Mouse (Mus musculus) liver, embryonic 14.5 days (tissue): ENCODE measurements around the gene Mtx3. TPM values are rescaled to one million over a fixed set of nuclear protein-coding genes. Genes with fewer than 3 reads are reported as not detected.

Source experiments
- ATAC-seq: fragments of 200-750 bp; cut with Nextera tagmentation; 2 replicates; pipeline ENCODE4 v1.8.0; 2017; ENCODE audit warnings: moderate number of reproducible peaks, mild to moderate bottlenecking, moderate library complexity; ENCODE audit not compliant: insufficient read depth
- DNase-seq, 3 experiments: peaks; one replicate each; pipeline ENCODE4 v3.0.0-alpha.2; 2012 to 2013; ENCODE audit warnings: low read depth in 3 of 3, low spot score in 3 of 3
- H3K27ac ChIP-seq: fragments of 300-500 bp; sonication (generic); 2 replicates; pipeline ENCODE4 v1.5.1; 2014; ENCODE audit warnings: moderate library complexity, mild to moderate bottlenecking, control low read depth, inconsistent platforms
- H3K27me3 ChIP-seq: fragments of 300-500 bp; sonication (generic); 2 replicates; pipeline ENCODE4 v1.6.1; 2014; ENCODE audit warnings: mild to moderate bottlenecking, low read length, moderate library complexity; ENCODE audit not compliant: control insufficient read depth, insufficient read depth
- H3K36me3 ChIP-seq: fragments of 300-500 bp; sonication (generic); replicated peaks from 2 replicates; pipeline ENCODE4 v1.6.1; 2014; ENCODE audit warnings: low read depth; ENCODE audit not compliant: control insufficient read depth, insufficient read depth
- H3K4me1 ChIP-seq, 2 experiments: fragments of 200-500 bp in 1 of 2; fragments of 300-500 bp in 1 of 2; sonication (generic) in 1 of 2; replicated peaks; 2 replicates each; pipeline ENCODE4 v1.6.1; 2012 to 2014; ENCODE audit warnings: antibody characterized with exemption in 1 of 2, inconsistent platforms in 1 of 2, low read length in 1 of 2; ENCODE audit not compliant: control insufficient read depth in 2 of 2, insufficient read depth in 2 of 2
- H3K4me2 ChIP-seq: fragments of 300-500 bp; sonication (generic); 2 replicates; pipeline ENCODE4 v1.6.1; 2014; ENCODE audit warnings: low read depth, mild to moderate bottlenecking, control low read depth, moderate library complexity
- H3K4me3 ChIP-seq, 2 experiments: fragments of 200-500 bp in 1 of 2; fragments of 300-500 bp in 1 of 2; sonication (generic) in 1 of 2; 2 replicates each; pipeline ENCODE4 v1.5.1; 2012 to 2014; ENCODE audit warnings: low read depth in 2 of 2, low read length in 2 of 2, mild to moderate bottlenecking in 2 of 2, control low read depth in 1 of 2, inconsistent platforms in 1 of 2, moderate library complexity in 1 of 2; ENCODE audit not compliant: insufficient read depth in 1 of 2
- H3K9ac ChIP-seq: fragments of 300-500 bp; sonication (generic); replicated peaks from 2 replicates; pipeline ENCODE4 v1.6.1; 2014; ENCODE audit warnings: mild to moderate bottlenecking, control low read depth, moderate library complexity
- H3K9me3 ChIP-seq: fragments of 300-500 bp; sonication (generic); 2 replicates; pipeline ENCODE4 v1.6.1; 2016; ENCODE audit warnings: low read length, mixed read lengths; ENCODE audit not compliant: control insufficient read depth
- CTCF ChIP-seq: IDR thresholded peaks from 2 replicates; pipeline ENCODE4 v1.5.1; 2016; ENCODE audit warnings: antibody characterized with exemption, low read depth, control low read depth
- EP300 ChIP-seq: IDR thresholded peaks from 2 replicates; pipeline ENCODE4 v1.6.1; 2016; ENCODE audit warnings: antibody characterized with exemption, low read depth
- WGBS: fragments of 180-500 bp; shearing (Covaris S2); extraction: QIAGEN DNeasy Blood & Tissue Kit; methylation state at CpG from one replicate; pipeline ENCODE4 v1.1.7; 2014; ENCODE audit not compliant: insufficient replicate concordance; 5-methylcytosine and 5-hydroxymethylcytosine counted together
- polyA plus RNA-seq, 2 experiments: library from polyadenylated mRNA; depleted of rRNA in 1 of 2; stranded (reverse) in 1 of 2; unstranded in 1 of 2; fragments of >200 nt; fragmentation: Nextera tagmentation in 1 of 2; extraction: Ambion mirVana in 1 of 2; gene quantifications; 2 replicates each; pipeline versions ENCODE4 v1.2.1 to v1.2.3; 2012 to 2014

Mtx3 gene
- polyA plus RNA-seq, 2 experiments: 0.76 to 3.4 TPM

DNA sequence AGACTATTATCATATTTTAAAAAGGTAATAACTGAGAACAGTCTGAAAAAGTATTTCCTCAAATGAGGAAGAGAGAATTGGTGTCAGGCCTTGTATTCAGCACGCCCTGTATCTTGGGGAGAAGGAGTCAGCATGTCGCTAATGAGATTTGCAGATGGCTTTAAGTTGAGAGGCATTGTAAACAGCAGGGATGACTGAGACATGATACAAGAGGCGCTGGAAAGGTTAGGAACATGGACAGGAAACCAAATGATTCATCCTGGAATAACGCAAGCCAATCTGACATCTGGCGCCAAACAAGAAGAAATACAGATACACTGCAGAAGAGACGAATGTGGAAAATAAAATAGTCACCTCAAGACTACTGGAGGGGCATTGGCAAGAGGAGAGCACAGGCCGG, 20.8 kb downstream of the Mtx3 start:
- Histone ChIP-seq H3K27me3 (no peaks in the 10 kb centered on the region), H3K4me2 (no peak overlapping the region), H3K27ac (no peak overlapping the region), H3K9ac (no peak overlapping the region), H3K36me3 (no peaks in the 10 kb centered on the region), H3K9me3 (no peaks in the 10 kb centered on the region), H3K4me1 (no peaks in the 10 kb centered on the region), H3K4me3 (no peak overlapping the region)
- no peak for DNase-seq
- 64% methylated on average over 7 of the region's 7 CpGs for WGBS
- TF ChIP-seq CTCF (no peak), EP300 (no peak)
- ATAC-seq: no peak

DNA sequence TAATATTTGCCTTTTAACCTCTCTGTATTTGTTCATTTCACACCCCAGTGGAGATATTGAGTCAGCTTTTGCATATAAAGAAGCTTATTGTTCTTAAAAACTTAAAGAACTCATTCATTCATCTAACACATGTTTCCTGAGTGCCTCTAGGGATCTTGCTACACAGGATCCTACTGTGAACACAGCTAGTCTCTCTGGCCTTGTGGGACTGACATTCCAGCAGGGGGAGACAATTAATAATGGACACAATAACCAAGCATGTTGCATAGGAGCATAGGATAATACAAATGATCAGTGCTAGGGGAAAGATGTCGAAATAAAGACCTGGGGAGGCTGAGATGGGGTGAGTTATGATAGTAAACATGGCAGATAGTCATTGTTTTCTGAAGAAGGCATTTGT, 22.1 kb downstream of the Mtx3 start:
- no peak for ATAC-seq
- no peak for DNase-seq
- Histone ChIP-seq H3K4me3 (no peak overlapping the region), H3K4me1 (no peaks in the 10 kb centered on the region), H3K27me3 (no peaks in the 10 kb centered on the region), H3K4me2 (no peak overlapping the region), H3K36me3 (no peaks in the 10 kb centered on the region), H3K9me3 (no peaks in the 10 kb centered on the region), H3K27ac (no peak overlapping the region), H3K9ac (no peak overlapping the region)
- 43% methylated on average over 1 of the region's 1 CpGs for WGBS
- TF ChIP-seq EP300: no peak
- peak; percentile 29; the same call in 1 of the 2 replicates for TF ChIP-seq CTCF

DNA sequence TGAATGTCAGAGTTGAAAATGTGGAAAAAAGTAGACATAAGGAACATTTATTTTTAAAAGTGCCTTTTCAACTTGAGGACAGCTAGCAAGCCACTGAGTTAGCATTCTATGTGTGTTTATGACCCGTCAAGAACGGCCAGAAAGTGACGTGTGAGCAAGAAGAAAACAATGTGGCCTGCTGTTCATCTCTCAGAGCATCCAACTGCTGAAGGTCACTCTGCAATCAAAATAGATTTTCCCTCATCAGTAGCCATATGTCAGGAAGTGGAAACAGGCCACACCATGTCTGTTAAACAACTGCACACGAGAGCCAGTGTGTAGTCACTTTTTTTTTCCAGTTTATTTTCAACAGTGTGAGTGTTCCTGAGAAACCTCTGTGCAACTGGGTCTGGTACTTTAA, 35.0 kb downstream of the Mtx3 start:
- H3K27me3 ChIP-seq: no peaks in the 10 kb centered on the region
- no peaks in the 10 kb centered on the region for H3K36me3 ChIP-seq
- H3K4me2 ChIP-seq: no peak overlapping the region
- DNase-seq (no peak), ATAC-seq (no peak)
- H3K9me3 ChIP-seq: no peaks in the 10 kb centered on the region
- no peak overlapping the region for H3K9ac ChIP-seq
- no peak overlapping the region for H3K4me3 ChIP-seq
- no peak for TF ChIP-seq CTCF
- TF ChIP-seq EP300: no peak
- WGBS: 68% methylated on average over 4 of the region's 4 CpGs
- no peaks in the 10 kb centered on the region for H3K4me1 ChIP-seq
- no peak overlapping the region for H3K27ac ChIP-seq

DNA sequence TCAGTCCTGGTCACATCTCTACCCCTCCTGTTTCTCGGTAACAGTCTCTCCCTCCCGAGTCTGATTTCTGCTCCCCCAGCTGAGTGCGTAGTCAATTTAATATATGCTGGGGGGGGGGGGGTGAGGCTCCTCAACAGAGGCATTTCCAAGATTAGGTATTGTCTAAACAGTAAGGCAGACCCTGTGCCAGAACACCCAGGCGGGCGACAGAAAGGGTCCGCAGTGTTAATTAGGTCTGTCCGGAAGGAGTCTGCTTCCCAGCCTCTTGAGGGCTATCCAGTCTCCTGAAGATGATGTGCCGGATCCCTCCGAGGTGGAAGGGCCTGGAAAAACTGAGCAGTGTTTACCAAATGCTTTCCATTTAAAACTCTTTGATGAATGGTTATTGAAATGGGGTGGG, 35.4 kb downstream of the Mtx3 start:
- no peak for ATAC-seq
- Histone ChIP-seq H3K27ac (no peak overlapping the region), H3K4me1 (no peaks in the 10 kb centered on the region), H3K27me3 (no peaks in the 10 kb centered on the region), H3K9me3 (no peaks in the 10 kb centered on the region), H3K36me3 (no peaks in the 10 kb centered on the region), H3K4me3 (no peak overlapping the region), H3K9ac (no peak overlapping the region), H3K4me2 (no peak overlapping the region)
- no peak for DNase-seq
- WGBS: 73% methylated on average over 9 of the region's 9 CpGs
- TF ChIP-seq CTCF (no peak), EP300 (no peak)

DNA sequence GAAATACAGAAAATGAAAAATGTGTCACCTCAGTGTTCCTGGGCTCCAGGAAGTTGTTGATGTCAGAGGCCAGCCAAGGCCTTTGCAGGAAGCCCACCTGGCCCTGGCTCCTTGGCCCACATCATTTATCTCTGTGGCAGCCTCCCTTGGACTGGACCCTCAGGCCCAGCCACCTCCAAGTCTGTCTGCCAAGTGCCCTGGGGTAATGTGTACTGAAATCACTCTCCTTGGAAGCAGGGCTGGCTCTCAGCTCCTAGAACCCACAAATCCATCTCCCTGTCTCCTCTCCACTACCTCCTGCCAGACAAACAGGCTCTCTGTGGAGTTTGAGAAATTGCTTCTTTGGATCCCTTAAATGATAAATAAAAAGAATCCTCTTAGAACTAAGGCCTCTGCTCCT, 36.0 kb downstream of the Mtx3 start:
- Histone ChIP-seq H3K9ac (no peak overlapping the region), H3K4me3 (no peak overlapping the region), H3K4me2 (no peak overlapping the region), H3K36me3 (no peaks in the 10 kb centered on the region), H3K27ac (no peak overlapping the region), H3K4me1 (no peaks in the 10 kb centered on the region), H3K9me3 (no peaks in the 10 kb centered on the region), H3K27me3 (no peaks in the 10 kb centered on the region)
- TF ChIP-seq CTCF (no peak), EP300 (no peak)
- no peak for ATAC-seq
- no peak for DNase-seq
